Mouse (Mus musculus): ENCODE measurements around the gene Vmn1r139.
"Not testable (repeated sequence)": the region's sequence is repeated elsewhere in the genome, so short reads cannot be mapped to it uniquely, and the experiment has no call there.

Vmn1r139 gene

GRCm38 (mm10) chr7:22068757-22069156, at the start of gene Vmn1r139:
TSS of gene Vmn1r139 (plus strand) at chr7:22069057.
- DNase-seq (ENCODE audit: low spot score), result not testable (repeated sequence)

- not testable (repeated sequence) for DNase-seq (ENCODE audit: low spot score)
Observed at GRCm38 (mm10) chr7:22028797-22029196, 40.1 kb upstream of the Vmn1r139 start, which contains the start of gene Vmn1r138. TSS of gene Vmn1r138 (minus strand) at chr7:22028897.

GRCm38 (mm10) chr7:22056205-22056604, 12.7 kb upstream of the Vmn1r139 start, which contains the start of gene Gm6176:
TSS of gene Gm6176 (minus strand) at chr7:22056305.
- DNase-seq (ENCODE audit: low spot score), result not testable (repeated sequence)

GRCm38 (mm10) chr7:22118145-22118544, 49.3 kb downstream of the Vmn1r139 start, which contains the start of gene Gm16451:
TSS of gene Gm16451 (minus strand) at chr7:22118245.
- DNase-seq (ENCODE audit: low spot score), result not testable (repeated sequence)

- DNase-seq (ENCODE audit: low spot score), result not testable (repeated sequence)
Observed at GRCm38 (mm10) chr7:22134641-22135040, 65.8 kb downstream of the Vmn1r139 start, which contains the start of gene Gm10666. TSS of gene Gm10666 (minus strand) at chr7:22134741.
